Mouse (Mus musculus) embryo, embryonic 11.5 days (tissue): ENCODE results near the gene Inava.

ENCODE experiments used
- DNase-seq: peaks from one replicate; pipeline ENCODE4 v3.0.0-alpha.2; 2012; ENCODE audit warnings: low read depth, low spot score

Inava gene

GRCm38 (mm10) chr1:136233892-136234594 lies at the start of gene Inava:
Gene Inava, minus strand, starts transcription at chr1:136234264.
- peak; percentile 82 for DNase-seq

GRCm38 (mm10) chr1:136277366-136277765 lies 43.3 kb upstream of the Inava start:
- DNase-seq = no peak

- no peak for DNase-seq
These were observed 34.2 kb upstream of the Inava start for GRCm38 (mm10) chr1:136268224-136268623.

GRCm38 (mm10) chr1:136266127-136266526 lies 32.1 kb upstream of the Inava start:
- DNase-seq = no peak

GRCm38 (mm10) chr1:136263355-136263754 lies 29.3 kb upstream of the Inava start:
- DNase-seq = no peak

GRCm38 (mm10) chr1:136260635-136261238 lies 26.7 kb upstream of the Inava start, which contains the start of gene Gpr25:
Gene Gpr25, minus strand, starts transcription at chr1:136260873.
- no peak for DNase-seq

GRCm38 (mm10) chr1:136259893-136260634 lies 26.0 kb upstream of the Inava start:
- peak; percentile 38 for DNase-seq

- no peak for DNase-seq
These were observed 25.5 kb upstream of the Inava start for GRCm38 (mm10) chr1:136259543-136259892.

- no peak for DNase-seq
These were observed 24.4 kb upstream of the Inava start for GRCm38 (mm10) chr1:136258495-136258894.

GRCm38 (mm10) chr1:136255657-136256056 lies 21.6 kb upstream of the Inava start:
- DNase-seq = no peak

- no peak for DNase-seq
These were observed 21.1 kb upstream of the Inava start for GRCm38 (mm10) chr1:136255174-136255573.

GRCm38 (mm10) chr1:136254503-136255065 lies 20.5 kb upstream of the Inava start:
- no peak for DNase-seq

GRCm38 (mm10) chr1:136253472-136253871 lies 19.4 kb upstream of the Inava start:
- no peak for DNase-seq

- DNase-seq = no peak
These were observed 15.6 kb upstream of the Inava start for GRCm38 (mm10) chr1:136249662-136250061.

GRCm38 (mm10) chr1:136247393-136247792 lies 13.3 kb upstream of the Inava start:
- DNase-seq = no peak

GRCm38 (mm10) chr1:136244469-136244868 lies 10.4 kb upstream of the Inava start:
- DNase-seq = no peak

GRCm38 (mm10) chr1:136241801-136242200 lies 7.7 kb upstream of the Inava start:
- DNase-seq = no peak

GRCm38 (mm10) chr1:136238495-136238894 lies 4.4 kb upstream of the Inava start:
- no peak for DNase-seq

GRCm38 (mm10) chr1:136234595-136235092 lies 580 bp upstream of the Inava start:
- DNase-seq = no peak

- no peak for DNase-seq
These were observed 876 bp downstream of the Inava start for GRCm38 (mm10) chr1:136232986-136233790.

- DNase-seq = no peak
These were observed 1.7 kb downstream of the Inava start for GRCm38 (mm10) chr1:136232285-136232926.
